Mouse (Mus musculus) testis, adult 2 months (tissue): Measurements from ENCODE around the gene Ntn1. TPM values are rescaled to one million over a fixed set of nuclear protein-coding genes. Genes with fewer than 3 reads are reported as not detected.

Experiments
- H3K27ac ChIP-seq: fragments of 200-500 bp; 2 replicates; pipeline ENCODE4 v1.5.1; 2012; ENCODE audit warnings: low read depth, low read length; ENCODE audit not compliant: control insufficient read depth, insufficient read depth
- H3K27me3 ChIP-seq: fragments of 200-500 bp; 2 replicates; pipeline ENCODE4 v1.6.1; 2012; ENCODE audit warnings: mild to moderate bottlenecking, low read length, moderate library complexity; ENCODE audit not compliant: control insufficient read depth, insufficient read depth
- H3K36me3 ChIP-seq: fragments of 200-500 bp; 2 replicates; pipeline ENCODE4 v1.6.1; 2012; ENCODE audit warnings: mild to moderate bottlenecking, low read length; ENCODE audit not compliant: control insufficient read depth, insufficient read depth
- H3K4me1 ChIP-seq: fragments of 200-500 bp; 2 replicates; pipeline ENCODE4 v1.6.1; 2012; ENCODE audit warnings: low read length; ENCODE audit not compliant: control insufficient read depth, insufficient read depth
- H3K4me3 ChIP-seq: fragments of 200-500 bp; 2 replicates; pipeline ENCODE4 v1.5.1; 2012; ENCODE audit warnings: low read depth, mild to moderate bottlenecking, low read length, moderate library complexity, mixed read lengths; ENCODE audit not compliant: control insufficient read depth
- CTCF ChIP-seq: fragments of 200-500 bp; IDR thresholded peaks from 2 replicates; pipeline ENCODE4 v1.5.1; 2012; ENCODE audit warnings: low read depth, mild to moderate bottlenecking, inconsistent platforms, low read length, moderate library complexity; ENCODE audit not compliant: control insufficient read depth, insufficient read depth, insufficient replicate concordance
- POLR2A ChIP-seq: fragments of 200-500 bp; IDR thresholded peaks from 2 replicates; pipeline ENCODE4 v1.6.1; 2012; ENCODE audit warnings: low read depth, mild to moderate bottlenecking, inconsistent platforms, low read length, moderate library complexity; ENCODE audit not compliant: control insufficient read depth
- polyA plus RNA-seq: library from polyadenylated mRNA; depleted of rRNA; stranded (reverse); fragments of >200 nt; gene quantifications from 2 replicates; pipeline ENCODE4 v1.2.3, GENCODE M21; 2012

The Ntn1 gene
- polyA plus RNA-seq, 1 experiment = 1.6 TPM

GRCm38 (mm10) chr11:68197471-68197870, 203.2 kb downstream of the Ntn1 start:
- no peak for TF ChIP-seq POLR2A
- Histone ChIP-seq H3K27me3 (no peaks in the 10 kb centered on the region), H3K36me3 (no peaks in the 10 kb centered on the region), H3K4me3 (no peak overlapping the region), H3K4me1 (no peaks in the 10 kb centered on the region), H3K27ac (no peak overlapping the region)

GRCm38 (mm10) chr11:68196566-68196965, 204.1 kb downstream of the Ntn1 start:
- H3K36me3 ChIP-seq = no peaks in the 10 kb centered on the region
- H3K4me1 ChIP-seq = no peaks in the 10 kb centered on the region
- TF ChIP-seq CTCF (no peak), POLR2A (no peak)
- no peak overlapping the region for H3K4me3 ChIP-seq
- no peak overlapping the region for H3K27ac ChIP-seq
- H3K27me3 ChIP-seq = no peaks in the 10 kb centered on the region

DNA sequence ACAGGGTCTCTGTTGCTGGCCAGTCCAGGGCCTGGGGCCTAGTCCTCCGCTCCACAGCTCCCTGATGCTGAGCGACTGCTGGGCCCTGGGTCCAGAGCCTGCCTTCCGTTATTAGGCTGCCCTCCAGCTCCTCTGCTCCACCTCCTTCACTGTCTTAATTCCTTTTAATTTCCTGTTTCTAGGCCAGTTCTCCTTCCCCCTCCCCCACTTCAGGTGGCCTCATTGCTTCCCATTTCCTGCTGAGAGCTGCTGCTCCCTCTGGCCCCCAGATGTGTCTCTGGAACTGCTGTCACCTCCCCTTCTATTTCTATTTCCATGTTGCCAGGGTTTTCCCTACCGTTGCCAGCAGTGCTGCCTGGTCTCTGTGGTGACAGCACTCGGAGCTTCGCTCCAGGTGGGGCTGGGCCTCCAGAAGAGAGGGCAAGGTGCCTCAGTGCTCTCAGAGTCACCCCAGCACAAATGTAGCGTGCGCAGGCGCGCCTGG, 204.9 kb downstream of the Ntn1 start:
- Histone ChIP-seq H3K27me3 (no peaks in the 10 kb centered on the region), H3K27ac (no peak overlapping the region), H3K4me1 (no peaks in the 10 kb centered on the region), H3K36me3 (no peaks in the 10 kb centered on the region), H3K4me3 (no peak overlapping the region)
- no peak for TF ChIP-seq POLR2A
- TF ChIP-seq CTCF = no peak

DNA sequence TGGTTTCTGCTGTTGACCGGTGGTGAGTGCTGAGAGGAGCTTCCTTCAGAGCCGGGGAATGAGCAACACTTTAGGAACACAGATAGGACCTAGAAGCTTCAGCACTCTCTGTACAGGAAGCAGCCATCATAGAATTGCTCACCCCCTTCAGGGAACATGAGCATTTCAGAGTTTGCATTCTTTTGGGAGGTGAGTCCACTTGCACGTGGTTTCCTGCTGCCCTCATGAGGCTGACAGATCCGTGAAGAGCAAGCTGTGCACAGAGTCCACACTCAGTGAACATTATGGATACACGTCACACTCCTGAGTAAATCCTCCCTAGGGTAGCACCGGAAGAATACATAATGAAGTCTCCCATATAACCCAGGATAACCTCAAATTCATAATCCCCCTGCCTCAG, 205.5 kb downstream of the Ntn1 start:
- H3K4me3 ChIP-seq = no peak overlapping the region
- H3K4me1 ChIP-seq = no peaks in the 10 kb centered on the region
- H3K27ac ChIP-seq = no peak overlapping the region
- TF ChIP-seq POLR2A = no peak
- no peak for TF ChIP-seq CTCF
- H3K36me3 ChIP-seq = no peaks in the 10 kb centered on the region
- no peaks in the 10 kb centered on the region for H3K27me3 ChIP-seq

GRCm38 (mm10) chr11:68190849-68191248, 209.8 kb downstream of the Ntn1 start:
- Histone ChIP-seq H3K27me3 (no peaks in the 10 kb centered on the region), H3K27ac (no peak overlapping the region), H3K36me3 (no peaks in the 10 kb centered on the region), H3K4me3 (no peak overlapping the region), H3K4me1 (no peaks in the 10 kb centered on the region)
- TF ChIP-seq POLR2A (no peak), CTCF (no peak)

- H3K4me3 ChIP-seq = no peak overlapping the region
- H3K4me1 ChIP-seq = no peaks in the 10 kb centered on the region
- TF ChIP-seq POLR2A (no peak), CTCF (no peak)
- H3K36me3 ChIP-seq = no peaks in the 10 kb centered on the region
- no peaks in the 10 kb centered on the region for H3K27me3 ChIP-seq
- no peak overlapping the region for H3K27ac ChIP-seq
Measured at GRCm38 (mm10) chr11:68188695-68189201, 211.9 kb downstream of the Ntn1 start.

GRCm38 (mm10) chr11:68187242-68187641, 213.4 kb downstream of the Ntn1 start:
- no peaks in the 10 kb centered on the region for H3K27me3 ChIP-seq
- TF ChIP-seq CTCF (no peak), POLR2A (no peak)
- no peak overlapping the region for H3K4me3 ChIP-seq
- H3K36me3 ChIP-seq = no peaks in the 10 kb centered on the region
- H3K4me1 ChIP-seq = no peaks in the 10 kb centered on the region
- H3K27ac ChIP-seq = no peak overlapping the region

- no peak for TF ChIP-seq CTCF
- no peak for TF ChIP-seq POLR2A
- Histone ChIP-seq H3K36me3 (no peaks in the 10 kb centered on the region), H3K4me1 (no peaks in the 10 kb centered on the region), H3K27me3 (no peaks in the 10 kb centered on the region), H3K4me3 (no peak overlapping the region), H3K27ac (no peak overlapping the region)
Measured at GRCm38 (mm10) chr11:68185647-68186046, 215.0 kb downstream of the Ntn1 start.
